Mouse (Mus musculus): ENCODE results near the gene Slc1a2.

- no peak for TF ChIP-seq EP300 (IDR thresholded peaks at IDR 0.05; ENCODE audit: low read length)
- TF ChIP-seq CTCF (conservative IDR thresholded peaks at IDR 0.05 in 1 of 2, IDR thresholded peaks at IDR 0.05 in 1 of 2; ENCODE audit: low read depth in 2 of 2, low read length in 2 of 2): no peak
- no peak for TF ChIP-seq ZC3H11A (IDR thresholded peaks at IDR 0.05; ENCODE audit: low read depth, low read length)
- TF ChIP-seq BHLHE40 (IDR thresholded peaks at IDR 0.05; ENCODE audit: low read depth, low read length): no peak
- no peak for TF ChIP-seq MYC (IDR thresholded peaks at IDR 0.05; ENCODE audit: low read depth, low read length)
These were observed 53.6 kb downstream of the Slc1a2 start for GRCm38 (mm10) chr2:102712049-102712448.
